8 mouse cellular contexts compared by ENCODE assay signal in genomic region chr9:37207929-37208411, GRCm38 (mm10). TPM values are rescaled to one million over a fixed set of nuclear protein-coding genes. Genes with fewer than 3 reads are reported as not detected.
DNase-seq lines count a peak whose midpoint lies in the region; ATAC-seq and TF ChIP-seq lines count a peak whose summit lies in the region.

Gene Tmem218, plus strand, starts transcription at chr9:37208223.

- H3K27me3 ChIP-seq in ES-Bruce4 (ENCODE audit: control insufficient read depth, insufficient read depth, low read length, poor library complexity, severe bottlenecking): no peaks in the 10 kb centered on the region
- H3K27me3 ChIP-seq in forebrain, embryonic 13.5 days: no peaks in the 10 kb centered on the region
- H3K27me3 ChIP-seq in liver, postnatal 0 days (ENCODE audit: insufficient read depth, low read length): no peaks in the 10 kb centered on the region
- no peaks in the 10 kb centered on the region for H3K27me3 ChIP-seq in neural tube, embryonic 14.5 days (ENCODE audit: control insufficient read depth, insufficient read depth, low read length)

- no peaks in the 10 kb centered on the region for H3K36me3 ChIP-seq in ES-Bruce4 (ENCODE audit: control insufficient read depth, insufficient read depth, low read length, poor library complexity, severe bottlenecking)
- H3K36me3 ChIP-seq in forebrain, embryonic 13.5 days (ENCODE audit: poor library complexity, severe bottlenecking): no peaks in the 10 kb centered on the region
- H3K36me3 ChIP-seq in liver, postnatal 0 days (replicated peaks; ENCODE audit: insufficient read depth, low read length): no peaks in the 10 kb centered on the region
- H3K36me3 ChIP-seq in neural tube, embryonic 14.5 days (ENCODE audit: control insufficient read depth, insufficient read depth, low read length): no peaks in the 10 kb centered on the region

- TF ChIP-seq EP300 in ES-Bruce4 (IDR thresholded peaks at IDR 0.05; ENCODE audit: insufficient read depth, low read depth, low read length): no peak
- peak; percentile 47; the same call in 1 of the 2 replicates for TF ChIP-seq EP300 in liver, postnatal 0 days (IDR thresholded peaks at IDR 0.05; ENCODE audit: low read depth)

- peak; percentile 96 to 97 for DNase-seq in heart, postnatal 10 days
- peak; percentile 96 for DNase-seq in large intestine, adult 2 months (ENCODE audit: low read depth, low spot score)
- DNase-seq in liver, postnatal 0 days: peak; percentile 89
- DNase-seq in testis, postnatal 10 days (ENCODE audit: low spot score): peak; percentile 86

- under 1% methylated on average over 21 of the region's 21 CpGs for WGBS in forebrain, embryonic 13.5 days
- under 1% methylated on average over 21 of the region's 21 CpGs for WGBS in large intestine, adult 2 months
- WGBS in liver, postnatal 0 days (ENCODE audit: insufficient replicate concordance): under 1% methylated on average over 21 of the region's 21 CpGs
- WGBS in neural tube, embryonic 14.5 days: under 1% methylated on average over 21 of the region's 21 CpGs

- no peak for TF ChIP-seq POLR2A in ES-Bruce4 (IDR thresholded peaks at IDR 0.05; ENCODE audit: insufficient read depth, low read length)

- peak within 1 kb of the TSS; percentile 78 for H3K4me2 ChIP-seq in forebrain, embryonic 13.5 days
- peak within 1 kb of the TSS; percentile 83 for H3K4me2 ChIP-seq in liver, postnatal 0 days (ENCODE audit: low read depth, low read length)
- H3K4me2 ChIP-seq in neural tube, embryonic 14.5 days (ENCODE audit: low read depth, low read length): peak within 1 kb of the TSS; percentile 84

- peak within 1 kb of the TSS; percentile 49 for H3K9ac ChIP-seq in ES-Bruce4 (ENCODE audit: low read depth, poor library complexity, severe bottlenecking)
- peak within 1 kb of the TSS; percentile 85 for H3K9ac ChIP-seq in forebrain, embryonic 13.5 days
- H3K9ac ChIP-seq in liver, postnatal 0 days (replicated peaks): peak within 1 kb of the TSS; percentile 67
- H3K9ac ChIP-seq in neural tube, embryonic 14.5 days (replicated peaks; ENCODE audit: low read depth, low read length): peak within 1 kb of the TSS; percentile 47

- H3K4me1 ChIP-seq in ES-Bruce4 (ENCODE audit: control insufficient read depth, insufficient read depth, low read length): peaks cover 3% of the 10 kb centered on the region
- peaks cover 26% of the 10 kb centered on the region for H3K4me1 ChIP-seq in forebrain, embryonic 13.5 days
- peaks cover 10% of the 10 kb centered on the region for H3K4me1 ChIP-seq in liver, postnatal 0 days (ENCODE audit: insufficient read depth)
- H3K4me1 ChIP-seq in neural tube, embryonic 14.5 days (ENCODE audit: control insufficient read depth, insufficient read depth, low read length): peaks cover 4% of the 10 kb centered on the region

- H3K4me3 ChIP-seq in ES-Bruce4 (ENCODE audit: low read depth, low read length): peak within 1 kb of the TSS; percentile 92
- H3K4me3 ChIP-seq in forebrain, embryonic 13.5 days: peak within 1 kb of the TSS; percentile 71
- peak within 1 kb of the TSS; percentile 60 for H3K4me3 ChIP-seq in liver, postnatal 0 days (ENCODE audit: low read depth, low read length)
- H3K4me3 ChIP-seq in neural tube, embryonic 14.5 days (ENCODE audit: low read depth, low read length): peak within 1 kb of the TSS; percentile 48

- TF ChIP-seq CTCF in ES-Bruce4 (IDR thresholded peaks at IDR 0.05; ENCODE audit: low read depth, low read length): no peak
- no peak for TF ChIP-seq CTCF in liver, postnatal 0 days (IDR thresholded peaks at IDR 0.05; ENCODE audit: low read depth)

- H3K9me3 ChIP-seq in ES-Bruce4 (replicated peaks; ENCODE audit: control insufficient read depth, insufficient read depth, low read length, poor library complexity, severe bottlenecking): no peaks in the 10 kb centered on the region
- H3K9me3 ChIP-seq in forebrain, embryonic 13.5 days (replicated peaks): no peaks in the 10 kb centered on the region
- no peaks in the 10 kb centered on the region for H3K9me3 ChIP-seq in liver, postnatal 0 days (ENCODE audit: low read length)
- no peaks in the 10 kb centered on the region for H3K9me3 ChIP-seq in neural tube, embryonic 14.5 days (ENCODE audit: control insufficient read depth, low read length)

- peak; percentile 100 for ATAC-seq in cerebellum, adult (ENCODE audit: insufficient number of reproducible peaks, low FRiP score, low TSS enrichment)
- ATAC-seq in forebrain, embryonic 13.5 days: peak; percentile 100
- peak; percentile 100 for ATAC-seq in liver, postnatal 0 days
- peak; percentile 100 for ATAC-seq in neural tube, embryonic 14.5 days (ENCODE audit: low read depth)

- intact Hi-C loops in heart, postnatal 10 days (cut with DNase I): no loop called here

- H3K27ac ChIP-seq in ES-Bruce4 (ENCODE audit: insufficient read depth, low read length): 0 out of 2 replicates have a peak within 1 kb of the TSS, but pooled peaks have one; percentile 32
- peak within 1 kb of the TSS; percentile 79 for H3K27ac ChIP-seq in forebrain, embryonic 13.5 days
- peak within 1 kb of the TSS; percentile 81 for H3K27ac ChIP-seq in liver, postnatal 0 days (ENCODE audit: low read depth)
- H3K27ac ChIP-seq in neural tube, embryonic 14.5 days (ENCODE audit: low read depth, low read length): peak within 1 kb of the TSS; percentile 81

RNA-seq across cellular contexts. Expression of gene Tmem218, which starts in this region (rescaled TPM):
- polyA plus RNA-seq in ES-Bruce4 (2011; ENCODE audit: insufficient read depth, insufficient read length, low read depth, missing spikeins): 3.6 and 4.1 TPM in 2 replicates
- 12.6 and 13.0 TPM in 2 replicates for polyA plus RNA-seq in forebrain, embryonic 13.5 days (2015; fragmentation: Nextera tagmentation; extraction: Ambion mirVana)
- total RNA-seq in heart, postnatal 10 days (2021): 1 to 10 TPM; 6.2 to 6.4 TPM
- 1.8 and 2.1 TPM in 2 replicates for polyA plus RNA-seq in large intestine, adult 2 months (2012; rRNA removed)
- polyA plus RNA-seq in liver, postnatal 0 days (2015; fragmentation: Nextera tagmentation; extraction: Ambion mirVana): 2.7 and 3.3 TPM in 2 replicates
- polyA plus RNA-seq in neural tube, embryonic 14.5 days (2014; fragmentation: Nextera tagmentation; extraction: Ambion mirVana): 9.6 and 10.8 TPM in 2 replicates

Comparison
In these comparisons a context has a peak if more than half of its experiments do, and no peak if none do; other contexts are left out.
1. Peak in every context shown above with its lines: DNase-seq, ATAC-seq, H3K4me3 ChIP-seq and H3K27ac ChIP-seq.